Mouse (Mus musculus) megakaryocyte progenitor cell, adult 5-6 weeks (primary cell): Measurements from ENCODE around the gene Rab9b. TPM values are rescaled to one million over a fixed set of nuclear protein-coding genes. Genes with fewer than 3 reads are reported as not detected.

Experiments
- ATAC-seq: replicated peaks from 2 replicates; pipeline ENCODE4 v1.8.0; 2016; ENCODE audit warnings: mild to moderate bottlenecking, moderate TSS enrichment, inconsistent platforms; ENCODE audit not compliant: poor library complexity
- total RNA-seq, 2 experiments: library from RNA; stranded (forward) in 1 of 2; stranded (reverse) in 1 of 2; fragments of 157-497, 149-512 nt in 1 of 2; fragments of 200-1000 nt in 1 of 2; gene quantifications; 2 replicates each; pipeline versions ENCODE4 v1.2.3 to v1.2.4; 2015 to 2017

Rab9b gene
- total RNA-seq (2015) (not detected in 2 replicates), total RNA-seq (2017) (not detected in 2 replicates)

GRCm38 (mm10) chrX:136868061-136869040 is at the start of gene Rab9b:
Gene Rab9b, minus strand, starts transcription at chrX:136868755.
- peak; percentile 66 for ATAC-seq

- ATAC-seq = no peak
Observed at GRCm38 (mm10) chrX:136904369-136904768, 35.8 kb upstream of the Rab9b start.

GRCm38 (mm10) chrX:136895757-136896156 is 27.2 kb upstream of the Rab9b start:
- ATAC-seq = peak; percentile 90

DNA sequence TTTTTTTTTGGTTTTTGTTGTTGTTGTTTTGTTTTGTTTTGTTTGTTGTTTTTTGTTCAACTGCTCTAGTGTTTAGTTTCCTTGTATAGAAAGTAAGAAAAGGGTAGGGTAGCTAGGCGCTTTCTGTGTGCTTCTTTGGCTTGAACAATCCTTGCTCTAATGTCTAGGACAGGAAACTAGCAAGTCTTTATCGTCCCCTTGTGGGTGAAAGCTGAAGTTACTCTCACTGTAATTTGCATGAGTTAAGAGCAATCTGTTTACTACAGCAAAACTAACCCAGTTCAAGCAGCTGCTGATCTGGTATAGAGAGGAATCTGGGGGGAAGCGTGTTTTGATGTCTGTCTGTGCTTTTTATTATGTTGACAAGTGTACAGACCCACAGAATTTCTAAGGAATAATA is 18.3 kb downstream of the Rab9b start:
- ATAC-seq = 0 out of 2 replicates have a peak, but pooled peaks have one; percentile 37

GRCm38 (mm10) chrX:136828610-136829009 is 39.9 kb downstream of the Rab9b start:
- ATAC-seq = no peak

- ATAC-seq = no peak
Observed at GRCm38 (mm10) chrX:136825016-136825415, 43.5 kb downstream of the Rab9b start.

DNA sequence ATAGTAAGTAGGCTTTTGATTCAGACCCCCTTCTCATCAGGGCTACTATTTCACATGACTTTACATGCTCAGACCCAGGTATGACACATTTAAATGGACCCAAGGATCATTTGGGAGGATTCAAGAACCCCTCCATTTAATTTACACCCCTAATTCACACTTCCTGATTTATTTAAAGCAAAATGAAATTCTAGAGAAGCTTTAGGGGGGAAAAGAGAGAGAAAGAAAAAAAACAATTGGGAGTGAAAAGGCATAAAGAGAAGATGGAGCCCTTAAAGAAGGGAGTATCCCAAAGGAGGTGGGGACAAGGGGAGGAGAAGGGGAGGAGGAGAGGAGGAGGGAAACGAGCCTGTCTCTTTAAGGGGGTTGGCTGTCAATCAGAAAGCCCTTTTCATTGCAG is 46.2 kb downstream of the Rab9b start, which contains the start of gene Plp1:
TSS of gene Plp1 (plus strand) at position 301 of the 400 bp plus-strand sequence.
- no peak for ATAC-seq

GRCm38 (mm10) chrX:136820250-136820649 is 48.3 kb downstream of the Rab9b start:
- ATAC-seq = peak; percentile 99

- ATAC-seq = no peak
Observed at GRCm38 (mm10) chrX:136819752-136820151, 48.8 kb downstream of the Rab9b start.

Other genes with a start within 250 kb of the Rab9b start
- gene Tceal1, start 160.8 kb downstream of the Rab9b start, total RNA-seq (2015) = 0.83 and 1.3 TPM in 2 replicates
- gene Tceal1, start 160.8 kb downstream of the Rab9b start, total RNA-seq (2017) = 0.33 and 0.88 TPM in 2 replicates
- 250 and 251 TPM in 2 replicates for gene Morf4l2, start 125.1 kb downstream of the Rab9b start, total RNA-seq (2015)
- 707 and 925 TPM in 2 replicates for gene Morf4l2, start 125.1 kb downstream of the Rab9b start, total RNA-seq (2017)
- not detected in 2 replicates for gene Glra4, start 88.6 kb downstream of the Rab9b start, total RNA-seq (2015)
- not detected in 2 replicates for gene Glra4, start 88.6 kb downstream of the Rab9b start, total RNA-seq (2017)
- 2.4 and 3.9 TPM in 2 replicates for gene Plp1, start 46.1 kb downstream of the Rab9b start, total RNA-seq (2015)
- gene Plp1, start 46.1 kb downstream of the Rab9b start, total RNA-seq (2017) = 0.71 and 1.0 TPM in 2 replicates
- gene H2bfm, start 58.6 kb upstream of the Rab9b start, total RNA-seq (2015) = not detected in 2 replicates
- not detected in 2 replicates for gene H2bfm, start 58.6 kb upstream of the Rab9b start, total RNA-seq (2017)
- 22.4 and 28.2 TPM in 2 replicates for gene Tmsb15b2, start 106.7 kb upstream of the Rab9b start, total RNA-seq (2015)
- not detected in 2 replicates for gene Tmsb15b2, start 106.7 kb upstream of the Rab9b start, total RNA-seq (2017)
- gene Tmsb15l, start 108.1 kb upstream of the Rab9b start, total RNA-seq (2015) = 5.6 and 6.3 TPM in 2 replicates
- gene Tmsb15l, start 108.1 kb upstream of the Rab9b start, total RNA-seq (2017) = 24.7 TPM in 2 replicates
- 5.8 and 8.2 TPM in 2 replicates for gene Tmsb15b1, start 108.1 kb upstream of the Rab9b start, total RNA-seq (2015)
- gene Tmsb15b1, start 108.1 kb upstream of the Rab9b start, total RNA-seq (2017) = 11.0 and 13.1 TPM in 2 replicates
- not detected in 2 replicates for gene Zcchc18, start 124.4 kb upstream of the Rab9b start, total RNA-seq (2015)
- 0.14 and 0.25 TPM in 2 replicates for gene Zcchc18, start 124.4 kb upstream of the Rab9b start, total RNA-seq (2017)
- 8.4 TPM in 2 replicates for gene Slc25a53, start 169.5 kb upstream of the Rab9b start, total RNA-seq (2015)
- gene Slc25a53, start 169.5 kb upstream of the Rab9b start, total RNA-seq (2017) = 4.8 and 12.2 TPM in 2 replicates
- gene Fam199x, start 180.8 kb upstream of the Rab9b start, total RNA-seq (2015) = 5.6 and 5.9 TPM in 2 replicates
- 9.3 and 11.7 TPM in 2 replicates for gene Fam199x, start 180.8 kb upstream of the Rab9b start, total RNA-seq (2017)